Mouse (Mus musculus): ENCODE measurements at regions not wholly inside any gene's neighbourhood (a gene's known extent, or its start where the extent isn't known, plus 50 kb on each side); places are given as distances from the start of the nearest gene placed in this dataset.

GRCm38 (mm10) chr12:8401376-8401775 is 88.1 kb downstream of the Hs1bp3 start:
- TF ChIP-seq CTCF (IDR thresholded peaks at IDR 0.05; ENCODE audit: low read depth) = no peak
- TF ChIP-seq EP300 (optimal IDR thresholded peaks at IDR 0.05) = no peak

Measured in stomach, postnatal 0 days (tissue).